Mouse (Mus musculus): ENCODE data around the gene Lrrc3c. TPM values are rescaled to one million over a fixed set of nuclear protein-coding genes. Genes with fewer than 3 reads are reported as not detected.
"Not testable (repeated sequence)": the region's sequence is repeated elsewhere in the genome, so short reads cannot be mapped to it uniquely, and the experiment has no call there.

The Lrrc3c gene
- polyA plus RNA-seq, 1 experiment from 2014 or later: not detected

- Histone ChIP-seq H3K4me1 (ENCODE audit: control insufficient read depth, insufficient read depth, low read length) (no peaks in the 10 kb centered on the region), H3K36me3 (ENCODE audit: control insufficient read depth, insufficient read depth, low read length) (no peaks in the 10 kb centered on the region), H3K9ac (ENCODE audit: low read depth, low read length) (no peak overlapping the region), H3K4me2 (no peak overlapping the region), H3K9me3 (replicated peaks; ENCODE audit: control insufficient read depth, low read length) (no peaks in the 10 kb centered on the region), H3K27ac (ENCODE audit: low read depth, low read length) (no peak overlapping the region), H3K27me3 (ENCODE audit: control insufficient read depth, insufficient read depth, low read length) (no peaks in the 10 kb centered on the region; the same call in 1 of the 2 replicates), H3K4me3 (ENCODE audit: low read depth, low read length) (no peak overlapping the region)
- no peak for ATAC-seq (replicated peaks; ENCODE audit: insufficient number of reproducible peaks, low FRiP score, low TSS enrichment)
- 92% methylated on average over 3 of the region's 3 CpGs for WGBS (ENCODE audit: insufficient replicate concordance)
Observed at GRCm38 (mm10) chr11:98628706-98629105, 30.6 kb downstream of the Lrrc3c start.

- Histone ChIP-seq H3K4me1 (ENCODE audit: control insufficient read depth, insufficient read depth, low read length) (no peaks in the 10 kb centered on the region), H3K27me3 (ENCODE audit: control insufficient read depth, insufficient read depth, low read length) (no peaks in the 10 kb centered on the region; the same call in 1 of the 2 replicates), H3K4me2 (no peak overlapping the region), H3K27ac (ENCODE audit: low read depth, low read length) (no peak overlapping the region), H3K9me3 (replicated peaks; ENCODE audit: control insufficient read depth, low read length) (no peaks in the 10 kb centered on the region), H3K36me3 (ENCODE audit: control insufficient read depth, insufficient read depth, low read length) (no peaks in the 10 kb centered on the region), H3K9ac (ENCODE audit: low read depth, low read length) (no peak overlapping the region), H3K4me3 (ENCODE audit: low read depth, low read length) (no peak overlapping the region)
- WGBS (ENCODE audit: insufficient replicate concordance): 78% methylated on average over 5 of the region's 5 CpGs
- no peak for ATAC-seq (replicated peaks; ENCODE audit: insufficient number of reproducible peaks, low FRiP score, low TSS enrichment)
Observed at GRCm38 (mm10) chr11:98630646-98631045, 32.6 kb downstream of the Lrrc3c start.

DNA sequence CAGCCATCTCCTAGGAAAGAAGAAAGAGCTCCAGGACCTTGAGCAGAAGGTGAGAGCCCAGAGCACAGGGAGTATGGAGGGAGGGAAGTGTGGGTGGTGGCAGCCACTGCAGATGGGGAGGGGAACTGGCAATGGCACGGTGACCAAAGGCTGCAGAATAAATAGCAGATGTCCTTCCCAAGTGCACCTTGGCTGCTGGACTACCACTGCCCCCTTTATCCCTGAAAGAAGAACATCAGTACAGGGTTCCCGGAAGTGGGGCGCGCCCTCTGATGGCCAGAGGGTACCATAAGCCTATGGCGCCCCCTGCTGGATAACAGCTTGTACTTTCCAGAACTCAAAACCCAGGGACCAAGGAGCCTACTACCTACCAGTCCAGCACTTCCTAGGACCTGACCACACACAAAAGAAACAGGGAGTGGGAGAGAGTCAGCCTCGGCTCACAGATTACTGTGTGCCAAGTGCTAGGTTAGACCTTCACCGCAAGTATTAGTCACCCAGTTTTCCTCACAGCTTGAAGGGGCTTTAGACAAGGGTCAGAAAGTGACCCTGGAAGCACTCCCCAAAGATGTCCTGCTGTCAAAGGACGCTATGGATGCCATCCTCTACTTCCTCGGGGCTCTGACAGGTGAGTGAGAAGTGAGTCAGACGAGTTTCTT, 37.4 kb downstream of the Lrrc3c start:
- H3K9me3 ChIP-seq (replicated peaks; ENCODE audit: control insufficient read depth, low read length); H3K27me3 ChIP-seq (ENCODE audit: control insufficient read depth, insufficient read depth, low read length); H3K27ac ChIP-seq (ENCODE audit: low read depth, low read length); ATAC-seq (replicated peaks; ENCODE audit: insufficient number of reproducible peaks, low FRiP score, low TSS enrichment); H3K4me1 ChIP-seq (ENCODE audit: control insufficient read depth, insufficient read depth, low read length); H3K36me3 ChIP-seq (ENCODE audit: control insufficient read depth, insufficient read depth, low read length); H3K4me2 ChIP-seq; H3K4me3 ChIP-seq (ENCODE audit: low read depth, low read length); H3K9ac ChIP-seq (ENCODE audit: low read depth, low read length): not testable (repeated sequence)
- 32% methylated on average over 10 of the region's 10 CpGs for WGBS (ENCODE audit: insufficient replicate concordance)

DNA sequence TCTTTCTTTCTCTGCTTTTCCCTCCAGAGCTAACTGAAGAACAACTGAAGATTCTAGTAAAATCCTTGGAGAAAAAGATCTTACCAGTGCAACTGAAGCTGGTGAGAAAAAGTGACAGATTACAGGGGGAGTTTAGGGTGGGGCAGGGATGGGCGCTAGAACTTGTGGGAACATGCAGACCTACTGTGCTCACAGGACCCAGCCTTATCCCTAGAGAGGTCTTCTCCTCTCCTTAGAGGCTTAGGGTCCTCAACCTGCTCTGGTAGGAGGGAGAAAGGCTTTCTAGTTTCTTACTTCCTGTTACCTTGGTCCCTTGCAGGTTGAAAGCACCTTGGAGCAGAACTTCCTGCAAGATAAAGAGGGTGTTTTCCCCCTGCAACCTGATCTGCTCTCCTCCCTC, 39.4 kb downstream of the Lrrc3c start:
- Histone ChIP-seq H3K27me3 (ENCODE audit: control insufficient read depth, insufficient read depth, low read length) (no peaks in the 10 kb centered on the region), H3K4me3 (ENCODE audit: low read depth, low read length) (no peak overlapping the region), H3K9me3 (replicated peaks; ENCODE audit: control insufficient read depth, low read length) (no peaks in the 10 kb centered on the region), H3K4me2 (no peak overlapping the region), H3K27ac (ENCODE audit: low read depth, low read length) (no peak overlapping the region), H3K4me1 (ENCODE audit: control insufficient read depth, insufficient read depth, low read length) (no peaks in the 10 kb centered on the region), H3K9ac (ENCODE audit: low read depth, low read length) (no peak overlapping the region), H3K36me3 (ENCODE audit: control insufficient read depth, insufficient read depth, low read length) (no peaks in the 10 kb centered on the region)
- no peak for ATAC-seq (replicated peaks; ENCODE audit: insufficient number of reproducible peaks, low FRiP score, low TSS enrichment)
- 58% methylated on average over 1 of the region's 1 CpGs for WGBS (ENCODE audit: insufficient replicate concordance)

- WGBS (ENCODE audit: insufficient replicate concordance): 45% methylated on average over 5 of the region's 5 CpGs
- no peaks in the 10 kb centered on the region for H3K4me1 ChIP-seq (ENCODE audit: control insufficient read depth, insufficient read depth, low read length)
- H3K36me3 ChIP-seq (ENCODE audit: control insufficient read depth, insufficient read depth, low read length): no peaks in the 10 kb centered on the region
- ATAC-seq (replicated peaks; ENCODE audit: insufficient number of reproducible peaks, low FRiP score, low TSS enrichment): no peak
- no peaks in the 10 kb centered on the region for H3K9me3 ChIP-seq (replicated peaks; ENCODE audit: control insufficient read depth, low read length)
- no peak overlapping the region for H3K4me2 ChIP-seq
- H3K27me3 ChIP-seq (ENCODE audit: control insufficient read depth, insufficient read depth, low read length): no peaks in the 10 kb centered on the region
- H3K27ac ChIP-seq (ENCODE audit: low read depth, low read length): no peak overlapping the region
- H3K4me3 ChIP-seq (ENCODE audit: low read depth, low read length): no peak overlapping the region
- no peak overlapping the region for H3K9ac ChIP-seq (ENCODE audit: low read depth, low read length)
Observed at GRCm38 (mm10) chr11:98640091-98640490, 42.0 kb downstream of the Lrrc3c start.

DNA sequence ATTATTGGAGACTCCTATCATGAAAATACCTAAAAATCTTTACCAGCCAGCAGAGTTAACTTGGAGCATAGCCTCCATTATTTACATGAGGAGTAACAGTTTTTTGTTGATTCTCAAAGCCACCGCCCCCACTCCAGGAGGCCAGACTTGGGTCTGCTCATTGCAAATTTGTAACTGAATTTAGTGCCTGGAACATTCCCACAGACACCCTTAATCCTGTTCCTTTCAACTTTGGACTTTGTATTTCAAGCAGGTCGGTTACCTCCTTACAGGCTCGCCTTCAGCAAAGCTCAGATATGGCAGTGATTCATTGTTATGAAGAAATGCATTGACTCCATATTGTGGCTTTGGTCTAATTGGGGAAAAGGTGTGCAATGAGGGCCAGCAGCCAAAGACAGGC, 46.7 kb downstream of the Lrrc3c start:
- Histone ChIP-seq H3K9ac (ENCODE audit: low read depth, low read length) (no peak overlapping the region), H3K9me3 (replicated peaks; ENCODE audit: control insufficient read depth, low read length) (no peaks in the 10 kb centered on the region), H3K4me1 (ENCODE audit: control insufficient read depth, insufficient read depth, low read length) (no peaks in the 10 kb centered on the region), H3K4me3 (ENCODE audit: low read depth, low read length) (no peak overlapping the region), H3K4me2 (no peak overlapping the region), H3K36me3 (ENCODE audit: control insufficient read depth, insufficient read depth, low read length) (no peaks in the 10 kb centered on the region), H3K27ac (ENCODE audit: low read depth, low read length) (no peak overlapping the region), H3K27me3 (ENCODE audit: control insufficient read depth, insufficient read depth, low read length) (peaks cover 4% of the 10 kb centered on the region)
- ATAC-seq (replicated peaks; ENCODE audit: insufficient number of reproducible peaks, low FRiP score, low TSS enrichment): no peak
- WGBS (ENCODE audit: insufficient replicate concordance): 76% methylated on average over 3 of the region's 3 CpGs

DNA sequence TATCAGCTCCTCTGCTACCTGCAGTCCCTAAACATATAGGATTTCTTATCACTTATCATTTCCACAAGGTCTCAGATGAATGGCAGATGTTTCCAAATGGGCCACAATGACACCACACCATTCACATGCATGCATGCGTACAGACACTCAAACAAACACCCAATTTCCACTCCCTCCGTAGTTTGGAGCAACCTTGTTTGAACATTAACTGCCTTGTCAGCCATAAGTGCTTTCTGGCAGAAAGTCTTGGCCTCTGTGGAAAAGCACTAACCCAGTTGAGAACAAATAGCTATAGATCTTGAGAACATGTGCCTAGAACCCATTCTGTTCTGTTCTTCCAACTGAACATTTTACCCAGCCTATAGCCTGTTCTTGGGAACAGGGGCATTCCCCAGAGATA, 47.9 kb downstream of the Lrrc3c start:
- 86% methylated on average over 2 of the region's 2 CpGs for WGBS (ENCODE audit: insufficient replicate concordance)
- Histone ChIP-seq H3K4me1 (ENCODE audit: control insufficient read depth, insufficient read depth, low read length) (no peaks in the 10 kb centered on the region), H3K4me2 (no peak overlapping the region), H3K27ac (ENCODE audit: low read depth, low read length) (no peak overlapping the region), H3K36me3 (ENCODE audit: control insufficient read depth, insufficient read depth, low read length) (no peaks in the 10 kb centered on the region), H3K4me3 (ENCODE audit: low read depth, low read length) (no peak overlapping the region), H3K27me3 (ENCODE audit: control insufficient read depth, insufficient read depth, low read length) (peaks cover 4% of the 10 kb centered on the region), H3K9me3 (replicated peaks; ENCODE audit: control insufficient read depth, low read length) (no peaks in the 10 kb centered on the region), H3K9ac (ENCODE audit: low read depth, low read length) (no peak overlapping the region)
- ATAC-seq (replicated peaks; ENCODE audit: insufficient number of reproducible peaks, low FRiP score, low TSS enrichment): no peak

GRCm38 (mm10) chr11:98646459-98646858, 48.4 kb downstream of the Lrrc3c start, which contains the start of gene Gsdma2:
Gene Gsdma2, plus strand, starts transcription at chr11:98646759.
- no peaks in the 10 kb centered on the region for H3K36me3 ChIP-seq (ENCODE audit: control insufficient read depth, insufficient read depth, low read length)
- no peak within 1 kb of the TSS for H3K9ac ChIP-seq (ENCODE audit: low read depth, low read length)
- no peak within 1 kb of the TSS for H3K27ac ChIP-seq (ENCODE audit: low read depth, low read length)
- no peak within 1 kb of the TSS for H3K4me2 ChIP-seq
- no peak for ATAC-seq (replicated peaks; ENCODE audit: insufficient number of reproducible peaks, low FRiP score, low TSS enrichment)
- no peak within 1 kb of the TSS for H3K4me3 ChIP-seq (ENCODE audit: low read depth, low read length)
- no peaks in the 10 kb centered on the region for H3K4me1 ChIP-seq (ENCODE audit: control insufficient read depth, insufficient read depth, low read length)
- WGBS (ENCODE audit: insufficient replicate concordance): 52% methylated on average over 2 of the region's 2 CpGs
- no peaks in the 10 kb centered on the region for H3K9me3 ChIP-seq (replicated peaks; ENCODE audit: control insufficient read depth, low read length)
- H3K27me3 ChIP-seq (ENCODE audit: control insufficient read depth, insufficient read depth, low read length): peaks cover 4% of the 10 kb centered on the region
